Mouse (Mus musculus) forebrain, embryonic 13.5 days (tissue): ENCODE data around the gene Pym1. TPM values are rescaled to one million over a fixed set of nuclear protein-coding genes. Genes with fewer than 3 reads are reported as not detected.
"Not testable (repeated sequence)": the region's sequence is repeated elsewhere in the genome, so short reads cannot be mapped to it uniquely, and the experiment has no call there.

Experiments
- ATAC-seq: fragments of 200-750 bp; cut with Nextera tagmentation; 2 replicates; pipeline ENCODE4 v1.8.0; 2017
- H3K27ac ChIP-seq: fragments of 300-500 bp; sonication (generic); 2 replicates; pipeline ENCODE4 v1.5.1; 2015; ENCODE audit warnings: inconsistent platforms, mild to moderate bottlenecking, moderate library complexity
- H3K27me3 ChIP-seq: fragments of 300-500 bp; sonication (generic); 2 replicates; pipeline ENCODE4 v1.6.1; 2015; ENCODE audit warnings: mild to moderate bottlenecking, inconsistent platforms
- H3K36me3 ChIP-seq: fragments of 300-500 bp; sonication (generic); 2 replicates; pipeline ENCODE4 v1.6.1; 2015; ENCODE audit warnings: mild to moderate bottlenecking, inconsistent platforms; ENCODE audit not compliant: poor library complexity, severe bottlenecking
- H3K4me1 ChIP-seq: fragments of 300-500 bp; sonication (generic); 2 replicates; pipeline ENCODE4 v1.6.1; 2015; ENCODE audit warnings: inconsistent platforms
- H3K4me2 ChIP-seq: fragments of 300-500 bp; sonication (generic); 2 replicates; pipeline ENCODE4 v1.6.1; 2015; ENCODE audit warnings: inconsistent platforms, mild to moderate bottlenecking, moderate library complexity
- H3K4me3 ChIP-seq: fragments of 300-500 bp; sonication (generic); 2 replicates; pipeline ENCODE4 v1.5.1; 2015; ENCODE audit warnings: mild to moderate bottlenecking, inconsistent platforms
- H3K9ac ChIP-seq: fragments of 300-500 bp; sonication (generic); 2 replicates; pipeline ENCODE4 v1.6.1; 2015; ENCODE audit warnings: mild to moderate bottlenecking, inconsistent platforms
- H3K9me3 ChIP-seq: fragments of 300-500 bp; sonication (generic); replicated peaks from 2 replicates; pipeline ENCODE4 v1.6.1; 2016; ENCODE audit warnings: inconsistent platforms
- WGBS: fragments of 180-500 bp; shearing (Covaris S2); methylation state at CpG from one replicate; pipeline ENCODE4 v1.1.7; 2015; 5-methylcytosine and 5-hydroxymethylcytosine counted together
- polyA plus RNA-seq: library from polyadenylated mRNA; unstranded; fragments of >200 nt; fragmentation: Nextera tagmentation; extraction: Ambion mirVana; gene quantifications from 2 replicates; pipeline ENCODE4 v1.2.1, GENCODE M21; 2015

Gene Pym1
- 49.6 and 50.2 TPM in 2 replicates for polyA plus RNA-seq

DNA sequence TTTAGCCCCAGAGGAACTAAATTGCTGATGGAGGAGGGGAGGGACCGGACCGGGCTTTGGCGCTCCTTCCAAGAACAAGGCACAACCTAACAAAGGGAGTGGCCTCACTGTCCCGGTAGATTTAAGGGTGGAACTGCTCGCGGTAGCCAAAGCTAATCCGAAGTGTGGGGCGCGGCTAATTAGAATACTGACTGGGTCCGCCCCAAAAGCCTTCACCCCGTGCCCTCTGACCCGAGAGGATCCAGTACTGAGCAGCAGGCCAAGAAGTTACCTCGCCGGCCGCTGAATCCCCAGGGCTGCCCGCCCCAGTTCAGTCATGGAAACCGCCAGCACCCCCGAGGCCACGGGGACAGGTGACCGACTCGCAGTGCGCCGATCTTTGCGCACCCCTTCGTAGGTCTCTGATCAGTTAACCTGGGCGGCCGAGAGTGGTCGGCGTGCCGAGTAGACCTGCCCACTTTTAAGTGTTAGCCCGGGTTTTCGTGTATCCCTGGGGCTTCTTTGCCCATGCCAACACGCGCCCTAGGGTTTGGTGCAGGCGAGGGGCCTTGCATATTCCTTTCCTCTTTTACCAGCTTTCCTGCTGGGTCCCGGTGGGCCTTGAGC is at the start of gene Pym1:
Gene Pym1 (plus strand): TSS at position 244 of the 606 bp plus-strand sequence.
- peak within 1 kb of the TSS; percentile 85 for H3K9ac ChIP-seq
- H3K27me3 ChIP-seq = peaks cover 37% of the 10 kb centered on the region
- H3K4me1 ChIP-seq = peaks cover 41% of the 10 kb centered on the region
- ATAC-seq = peak; percentile 68
- under 1% methylated on average over 36 of the region's 36 CpGs for WGBS
- H3K4me3 ChIP-seq = peak within 1 kb of the TSS; percentile 75
- H3K27ac ChIP-seq = peak within 1 kb of the TSS; percentile 93
- peak within 1 kb of the TSS; percentile 86 for H3K4me2 ChIP-seq
- no peaks in the 10 kb centered on the region for H3K9me3 ChIP-seq
- peaks cover 3% of the 10 kb centered on the region for H3K36me3 ChIP-seq

- Histone ChIP-seq H3K9ac (no peak overlapping the region), H3K27me3 (no peaks in the 10 kb centered on the region), H3K36me3 (peaks cover 46% of the 10 kb centered on the region), H3K4me3 (no peak overlapping the region), H3K9me3 (no peaks in the 10 kb centered on the region), H3K4me1 (peaks cover 23% of the 10 kb centered on the region), H3K4me2 (no peak overlapping the region), H3K27ac (no peak overlapping the region)
- 86% methylated on average over 5 of the region's 5 CpGs for WGBS
- ATAC-seq = no peak
Measured at GRCm38 (mm10) chr10:128699006-128699405, 48.7 kb upstream of the Pym1 start.

- no peak for ATAC-seq
- no peaks in the 10 kb centered on the region for H3K27me3 ChIP-seq
Measured at GRCm38 (mm10) chr10:128699611-128700010, 48.1 kb upstream of the Pym1 start.

GRCm38 (mm10) chr10:128700712-128701111 is 47.0 kb upstream of the Pym1 start:
- no peak overlapping the region for H3K27ac ChIP-seq
- WGBS = 91% methylated on average over 5 of the region's 5 CpGs
- H3K27me3 ChIP-seq = no peaks in the 10 kb centered on the region
- ATAC-seq = no peak
- peaks cover 19% of the 10 kb centered on the region for H3K4me1 ChIP-seq
- no peaks in the 10 kb centered on the region for H3K9me3 ChIP-seq
- peaks cover 46% of the 10 kb centered on the region for H3K36me3 ChIP-seq
- no peak overlapping the region for H3K4me3 ChIP-seq
- H3K4me2 ChIP-seq = no peak overlapping the region
- no peak overlapping the region for H3K9ac ChIP-seq

More at GRCm38 (mm10) chr10:128699611-128700010, 48.1 kb upstream of the Pym1 start:
- Histone ChIP-seq H3K36me3 (peaks cover 46% of the 10 kb centered on the region), H3K27ac (no peak overlapping the region), H3K9ac (no peak overlapping the region), H3K4me2 (no peak overlapping the region), H3K9me3 (no peaks in the 10 kb centered on the region), H3K4me3 (no peak overlapping the region), H3K4me1 (peaks cover 23% of the 10 kb centered on the region)
- WGBS = 90% methylated on average over 11 of the region's 11 CpGs

DNA sequence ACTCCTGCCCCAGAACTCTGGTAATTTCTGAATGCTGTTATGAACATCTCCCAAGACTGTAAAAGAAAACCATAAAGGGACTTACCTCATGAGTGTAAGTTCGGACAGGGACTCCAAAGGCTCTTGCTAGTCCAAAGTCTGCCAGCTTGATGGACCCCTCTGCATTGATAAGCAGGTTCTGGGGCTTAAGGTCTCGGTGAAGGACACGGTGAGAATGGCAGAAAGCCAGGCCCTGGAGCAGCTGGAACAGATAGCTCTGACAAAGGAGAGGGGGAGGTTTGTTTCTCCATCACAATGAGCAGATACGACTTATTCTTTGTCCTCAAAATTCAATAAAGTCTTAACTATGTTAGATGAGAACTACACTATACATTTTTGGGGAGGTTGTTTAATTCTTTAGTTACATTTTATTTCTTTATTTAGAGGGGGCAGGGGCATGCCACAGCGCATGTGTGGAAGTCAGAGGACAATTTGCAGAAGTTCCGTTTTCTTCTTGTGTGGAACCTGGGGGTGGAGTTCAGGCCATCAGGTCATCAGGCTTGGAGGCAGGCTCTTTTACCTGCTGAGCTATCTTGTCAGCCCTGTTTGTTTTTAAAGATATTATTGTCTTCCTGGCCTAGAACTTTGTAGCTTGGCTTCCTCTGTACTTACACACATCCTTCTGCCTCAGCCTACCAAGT is 45.2 kb upstream of the Pym1 start:
- no peak for ATAC-seq
- H3K9me3 ChIP-seq = no peaks in the 10 kb centered on the region
- no peak overlapping the region for H3K4me2 ChIP-seq
- H3K4me1 ChIP-seq = peaks cover 16% of the 10 kb centered on the region
- 84% methylated on average over 6 of the region's 6 CpGs for WGBS
- H3K4me3 ChIP-seq = no peak overlapping the region
- H3K9ac ChIP-seq = no peak overlapping the region
- no peak overlapping the region for H3K27ac ChIP-seq
- peaks cover 3% of the 10 kb centered on the region; the same call in 1 of the 2 replicates for H3K27me3 ChIP-seq
- peaks cover 46% of the 10 kb centered on the region for H3K36me3 ChIP-seq

- Histone ChIP-seq H3K27ac (peak within 1 kb of the TSS; percentile 80), H3K36me3 (peaks cover 38% of the 10 kb centered on the region), H3K9ac (peak within 1 kb of the TSS; percentile 73), H3K4me3 (peak within 1 kb of the TSS; percentile 79), H3K4me2 (peak within 1 kb of the TSS; percentile 85), H3K9me3 (no peaks in the 10 kb centered on the region), H3K27me3 (peaks cover 3% of the 10 kb centered on the region; the same call in 1 of the 2 replicates), H3K4me1 (peaks cover 16% of the 10 kb centered on the region)
- 22% methylated on average over 4 of the region's 4 CpGs for WGBS
- ATAC-seq = no peak
Measured at GRCm38 (mm10) chr10:128703895-128704294, 43.8 kb upstream of the Pym1 start, which contains the start of gene Pmel. TSS of gene Pmel (plus strand) at chr10:128704195.

- H3K27ac ChIP-seq = peak within 1 kb of the TSS; percentile 80
- ATAC-seq = peak; percentile 94
- 0% methylated on average over 59 of the region's 62 CpGs for WGBS
- H3K36me3 ChIP-seq = peaks cover 30% of the 10 kb centered on the region
- H3K9me3 ChIP-seq = no peaks in the 10 kb centered on the region
- peak within 1 kb of the TSS; percentile 79 for H3K4me3 ChIP-seq
- H3K4me1 ChIP-seq = peaks cover 16% of the 10 kb centered on the region
- peak within 1 kb of the TSS; percentile 85 for H3K4me2 ChIP-seq
- H3K9ac ChIP-seq = peak within 1 kb of the TSS; percentile 73
- H3K27me3 ChIP-seq = peaks cover 3% of the 10 kb centered on the region; the same call in 1 of the 2 replicates
Measured at GRCm38 (mm10) chr10:128704491-128705316, 43.0 kb upstream of the Pym1 start, which contains the start of gene Cdk2. TSS of gene Cdk2 (minus strand) at chr10:128705031.

GRCm38 (mm10) chr10:128705317-128705693 is 42.4 kb upstream of the Pym1 start:
- H3K36me3 ChIP-seq = peaks cover 25% of the 10 kb centered on the region
- peaks cover 16% of the 10 kb centered on the region for H3K4me1 ChIP-seq
- peak overlapping the region; percentile 36; the same call in 1 of the 2 replicates for H3K27ac ChIP-seq
- WGBS = 8% methylated on average over 11 of the region's 11 CpGs
- H3K9ac ChIP-seq = peak overlapping the region; percentile 49
- peak overlapping the region; percentile 79 for H3K4me3 ChIP-seq
- H3K27me3 ChIP-seq = peaks cover 3% of the 10 kb centered on the region; the same call in 1 of the 2 replicates
- no peaks in the 10 kb centered on the region for H3K9me3 ChIP-seq
- peak overlapping the region; percentile 85 for H3K4me2 ChIP-seq
- peak; percentile 48 for ATAC-seq

- 94% methylated on average over 7 of the region's 7 CpGs for WGBS
- H3K36me3 ChIP-seq, H3K9me3 ChIP-seq, H3K27ac ChIP-seq, H3K9ac ChIP-seq, ATAC-seq, H3K27me3 ChIP-seq, H3K4me1 ChIP-seq, H3K4me2 ChIP-seq, H3K4me3 ChIP-seq: not testable (repeated sequence)
Measured at GRCm38 (mm10) chr10:128711318-128711717, 36.4 kb upstream of the Pym1 start.

DNA sequence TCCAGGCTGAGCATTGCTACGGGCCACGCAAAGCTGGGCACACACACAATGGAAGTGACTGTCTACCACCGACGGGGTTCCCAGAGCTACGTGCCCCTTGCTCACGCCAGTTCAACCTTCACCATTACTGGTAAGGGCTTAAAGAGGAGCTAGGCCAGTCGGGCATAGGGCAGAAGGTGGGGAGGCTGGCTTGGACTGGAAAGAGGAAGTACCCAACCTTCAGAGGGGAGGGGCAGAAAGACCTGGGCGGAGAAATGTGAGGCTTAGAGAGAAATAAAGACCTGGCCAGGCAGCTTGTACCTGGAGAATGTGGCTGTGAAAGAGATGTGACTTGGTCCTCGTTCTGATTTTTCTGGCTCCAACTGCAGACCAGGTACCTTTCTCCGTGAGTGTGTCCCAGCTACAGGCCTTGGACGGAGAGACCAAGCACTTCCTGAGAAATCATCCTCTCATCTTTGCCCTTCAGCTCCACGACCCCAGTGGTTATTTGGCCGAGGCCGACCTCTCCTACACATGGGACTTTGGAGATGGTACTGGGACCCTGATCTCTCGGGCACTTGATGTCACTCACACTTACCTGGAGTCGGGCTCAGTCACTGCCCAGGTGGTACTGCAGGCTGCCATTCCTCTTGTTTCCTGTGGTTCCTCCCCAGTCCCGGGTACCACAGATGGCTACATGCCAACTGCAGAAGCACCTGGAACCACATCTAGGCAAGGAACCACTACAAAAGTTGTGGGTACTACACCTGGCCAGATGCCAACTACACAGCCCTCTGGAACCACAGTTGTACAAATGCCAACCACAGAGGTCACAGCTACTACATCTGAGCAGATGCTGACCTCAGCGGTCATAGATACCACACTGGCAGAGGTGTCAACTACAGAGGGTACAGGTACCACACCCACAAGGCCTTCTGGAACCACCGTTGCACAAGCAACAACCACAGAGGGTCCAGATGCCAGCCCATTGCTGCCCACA is 31.8 kb upstream of the Pym1 start:
- Histone ChIP-seq H3K9ac (no peak overlapping the region), H3K36me3 (no peaks in the 10 kb centered on the region), H3K4me1 (no peaks in the 10 kb centered on the region), H3K9me3 (no peaks in the 10 kb centered on the region), H3K4me2 (no peak overlapping the region), H3K4me3 (no peak overlapping the region), H3K27me3 (no peaks in the 10 kb centered on the region), H3K27ac (no peak overlapping the region)
- no peak for ATAC-seq
- WGBS = 90% methylated on average over 19 of the region's 19 CpGs

GRCm38 (mm10) chr10:128725466-128725865 is 22.2 kb upstream of the Pym1 start:
- not testable (repeated sequence) for H3K4me2 ChIP-seq, H3K27ac ChIP-seq, H3K4me1 ChIP-seq, H3K9me3 ChIP-seq, ATAC-seq, H3K27me3 ChIP-seq, H3K36me3 ChIP-seq, H3K9ac ChIP-seq, H3K4me3 ChIP-seq
- 83% methylated on average over 4 of the region's 4 CpGs for WGBS
